Mouse (Mus musculus): ENCODE results near the gene Wdr26. TPM values are rescaled to one million over a fixed set of nuclear protein-coding genes. Genes with fewer than 3 reads are reported as not detected.

Gene Wdr26
- 25.9 and 26.7 TPM in 2 replicates for polyA plus RNA-seq (2015; fragmentation: Nextera tagmentation; extraction: Ambion mirVana)

DNA sequence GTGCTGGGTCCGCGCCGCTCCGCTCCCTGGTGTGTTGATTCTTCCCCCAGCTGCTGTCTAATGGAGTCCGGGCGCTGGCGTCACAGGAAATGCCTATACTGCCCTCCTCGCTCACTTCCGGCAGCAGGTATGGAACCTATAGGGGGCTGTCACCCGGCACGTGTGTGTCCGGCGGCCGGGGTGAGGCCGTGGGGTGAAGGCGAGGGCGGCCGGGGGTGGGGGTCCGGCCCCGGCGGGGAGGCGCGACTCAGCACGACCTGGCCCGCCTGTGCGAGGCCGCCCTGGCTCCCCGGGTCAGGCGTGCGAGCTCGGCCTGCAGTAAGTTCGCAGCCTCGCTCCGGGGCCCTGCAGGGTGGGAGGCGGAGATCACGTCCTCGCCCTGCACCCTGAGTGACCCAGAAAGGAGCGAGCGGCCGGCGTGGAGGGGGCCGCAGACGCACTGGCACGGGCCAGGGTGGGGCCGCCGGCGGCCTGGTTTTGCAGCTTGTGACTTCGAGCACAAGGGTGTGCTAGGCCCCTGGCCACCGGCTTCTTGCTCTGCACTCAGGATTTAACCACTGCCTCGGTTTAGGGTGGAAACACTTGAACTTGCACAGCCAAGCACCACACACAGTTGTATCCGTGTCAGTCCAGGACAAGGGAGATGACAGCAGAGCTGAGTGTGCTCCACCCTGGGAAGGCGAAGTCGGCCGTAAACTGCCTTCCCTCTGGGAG, at the start of gene Wdr26:
Gene Wdr26 (minus strand): TSS at position 82 of the 714 bp plus-strand sequence.
- peak within 1 kb of the TSS; percentile 97 for H3K27ac ChIP-seq (replicated peaks)

DNA sequence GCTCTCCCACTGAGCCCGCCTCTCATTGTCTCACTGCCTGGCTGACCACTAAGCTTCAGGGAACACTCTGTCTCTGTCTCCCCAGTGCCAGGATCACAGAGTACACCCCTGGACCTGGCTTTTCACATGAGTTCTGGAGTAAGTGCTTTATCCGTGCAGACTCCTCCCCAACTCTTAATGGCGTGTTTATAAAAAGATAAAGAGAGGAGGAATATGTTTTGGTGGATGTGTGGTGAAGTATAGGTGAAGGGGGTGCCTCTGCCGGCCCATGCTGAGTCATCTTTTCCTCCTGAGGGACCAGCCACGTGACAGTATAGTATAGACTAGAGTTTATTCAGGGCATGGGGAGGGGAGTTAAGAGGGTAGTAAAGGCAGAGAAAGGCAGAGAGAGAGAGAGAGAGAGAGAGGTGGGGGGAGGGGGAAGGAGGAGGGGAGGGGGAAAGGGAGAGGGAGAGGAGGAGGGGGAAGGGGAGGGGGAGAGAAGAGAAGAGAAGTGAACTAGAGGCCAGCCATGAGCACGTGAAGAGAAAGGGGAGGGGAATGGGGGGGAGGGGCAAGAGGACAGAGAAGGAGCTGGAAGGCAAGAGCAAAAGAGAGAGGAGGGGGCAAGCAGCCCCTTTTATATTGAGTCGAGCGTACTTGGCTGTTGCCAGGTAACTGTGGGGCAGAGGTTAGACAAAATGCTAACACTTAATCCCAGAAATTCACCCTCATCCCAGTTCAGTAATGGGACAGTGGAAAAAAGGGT, 49.3 kb upstream of the Wdr26 start:
- Histone ChIP-seq H3K9me3 (no peaks in the 10 kb centered on the region), H3K27me3 (replicated peaks) (no peaks in the 10 kb centered on the region), H3K9ac (peak overlapping the region; percentile 7; the same call in 1 of the 2 replicates), H3K4me2 (peak overlapping the region; percentile 24), H3K4me1 (peaks cover 60% of the 10 kb centered on the region), H3K36me3 (no peaks in the 10 kb centered on the region), H3K4me3 (no peak overlapping the region), H3K27ac (replicated peaks) (peak overlapping the region; percentile 76)
- peak; percentile 37; the same call in 1 of the 2 replicates for ATAC-seq (ENCODE audit: extremely low read depth, insufficient number of reproducible peaks, low FRiP score, low TSS enrichment)
- WGBS: 36% methylated on average over 8 of the region's 8 CpGs

More for the DNA sequence above, at the start of gene Wdr26:
- H3K4me1 ChIP-seq: peaks cover 42% of the 10 kb centered on the region
- H3K4me3 ChIP-seq: peak within 1 kb of the TSS; percentile 98
- peak within 1 kb of the TSS; percentile 100 for H3K9ac ChIP-seq
- H3K4me2 ChIP-seq: peak within 1 kb of the TSS; percentile 91
- WGBS: 1% methylated on average over 54 of the region's 54 CpGs
- peak; percentile 82 for ATAC-seq (ENCODE audit: extremely low read depth, insufficient number of reproducible peaks, low FRiP score, low TSS enrichment)
- peaks cover 17% of the 10 kb centered on the region for H3K36me3 ChIP-seq
- no peaks in the 10 kb centered on the region for H3K9me3 ChIP-seq
- no peaks in the 10 kb centered on the region for H3K27me3 ChIP-seq (replicated peaks)

DNA sequence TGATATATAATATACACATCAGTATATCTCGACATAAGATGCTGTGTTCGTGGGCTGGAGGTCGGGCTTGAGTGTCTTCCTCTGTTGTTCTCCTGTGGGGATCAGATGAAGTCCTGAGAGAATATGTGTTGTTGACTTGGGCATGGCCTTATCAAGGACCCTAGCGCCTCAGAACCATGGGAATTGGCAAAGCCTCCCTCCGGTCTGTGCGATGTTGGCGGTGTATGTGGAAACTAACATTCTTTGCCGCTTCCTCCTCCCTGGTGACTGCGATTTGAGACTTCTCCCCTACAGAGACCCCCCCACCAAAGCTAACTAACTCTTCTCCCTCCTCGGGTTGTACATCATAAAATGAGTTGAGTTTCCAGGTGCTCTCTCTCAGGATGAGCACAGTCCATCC, 48.6 kb upstream of the Wdr26 start:
- Histone ChIP-seq H3K27ac (replicated peaks) (peak overlapping the region; percentile 76), H3K9me3 (no peaks in the 10 kb centered on the region), H3K36me3 (no peaks in the 10 kb centered on the region), H3K9ac (no peak overlapping the region), H3K4me1 (peaks cover 67% of the 10 kb centered on the region), H3K27me3 (replicated peaks) (no peaks in the 10 kb centered on the region), H3K4me2 (no peak overlapping the region), H3K4me3 (no peak overlapping the region)
- no peak for ATAC-seq (ENCODE audit: extremely low read depth, insufficient number of reproducible peaks, low FRiP score, low TSS enrichment)
- WGBS: 82% methylated on average over 10 of the region's 10 CpGs

DNA sequence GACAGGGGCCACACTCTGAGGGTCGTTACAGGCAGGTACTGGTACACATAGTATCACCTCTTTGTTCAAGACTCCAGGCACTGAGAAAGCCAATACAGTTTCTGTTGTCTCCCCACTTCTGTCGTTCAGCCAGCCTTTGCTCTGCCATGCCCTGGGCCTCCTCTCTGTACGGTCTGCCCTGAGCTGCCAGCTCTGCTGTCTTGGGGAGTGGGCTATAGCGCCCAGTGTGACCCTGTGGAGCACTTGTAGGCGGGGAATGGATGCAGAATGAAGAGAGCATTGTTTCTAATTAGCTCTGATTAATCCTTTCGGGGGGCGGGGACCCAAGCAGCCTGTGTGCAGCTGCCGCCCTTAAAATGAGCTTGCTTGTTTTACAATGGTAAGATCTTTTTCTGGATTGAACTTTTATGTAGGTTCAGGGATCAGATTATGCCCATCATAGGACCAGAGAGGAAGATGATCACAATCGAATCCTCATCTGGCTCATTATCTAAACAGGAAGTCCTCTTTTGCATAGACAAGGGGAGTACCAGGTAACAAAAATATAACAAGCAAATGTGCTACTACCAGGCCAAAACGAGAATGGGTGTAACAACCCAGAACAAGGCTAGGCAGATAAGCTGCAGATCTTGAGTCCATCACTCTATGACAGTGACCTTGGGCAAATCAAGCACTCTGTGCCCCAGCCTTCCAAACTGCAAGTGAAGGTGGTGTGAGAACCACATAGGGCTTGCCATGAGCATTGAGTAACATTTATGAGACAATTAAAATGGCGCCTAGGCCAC, 48.0 kb upstream of the Wdr26 start:
- Histone ChIP-seq H3K9me3 (no peaks in the 10 kb centered on the region), H3K27ac (replicated peaks) (peak overlapping the region; percentile 76; the same call in 1 of the 2 replicates), H3K36me3 (no peaks in the 10 kb centered on the region), H3K4me1 (peaks cover 69% of the 10 kb centered on the region), H3K4me3 (no peak overlapping the region), H3K27me3 (replicated peaks) (no peaks in the 10 kb centered on the region), H3K4me2 (no peak overlapping the region), H3K9ac (no peak overlapping the region)
- WGBS: 70% methylated on average over 11 of the region's 11 CpGs
- ATAC-seq (ENCODE audit: extremely low read depth, insufficient number of reproducible peaks, low FRiP score, low TSS enrichment): no peak

DNA sequence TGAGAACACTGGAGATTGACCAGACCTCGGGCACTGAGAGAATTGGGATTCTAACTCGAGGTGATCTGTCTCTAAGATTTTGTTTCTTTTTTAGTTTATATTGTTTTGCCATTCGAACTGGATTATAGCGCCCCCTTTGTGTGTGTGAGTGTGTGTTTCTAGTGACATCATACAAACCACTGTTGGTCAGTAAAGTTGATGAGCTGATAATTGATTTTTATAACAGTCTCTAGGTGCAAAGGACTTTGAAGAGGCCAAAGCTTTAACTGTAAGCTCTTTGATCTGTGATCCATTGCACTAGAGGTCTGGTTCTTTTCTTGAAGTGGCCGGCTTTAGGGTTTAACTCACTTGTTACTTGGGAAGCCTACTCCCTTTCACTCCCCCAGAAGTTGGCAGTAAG, 47.3 kb upstream of the Wdr26 start:
- Histone ChIP-seq H3K27me3 (replicated peaks) (no peaks in the 10 kb centered on the region), H3K4me3 (no peak overlapping the region), H3K9me3 (no peaks in the 10 kb centered on the region), H3K36me3 (no peaks in the 10 kb centered on the region), H3K4me1 (peaks cover 72% of the 10 kb centered on the region), H3K27ac (replicated peaks) (no peak overlapping the region), H3K9ac (no peak overlapping the region), H3K4me2 (no peak overlapping the region)
- 56% methylated on average over 5 of the region's 5 CpGs for WGBS
- ATAC-seq (ENCODE audit: extremely low read depth, insufficient number of reproducible peaks, low FRiP score, low TSS enrichment): no peak

DNA sequence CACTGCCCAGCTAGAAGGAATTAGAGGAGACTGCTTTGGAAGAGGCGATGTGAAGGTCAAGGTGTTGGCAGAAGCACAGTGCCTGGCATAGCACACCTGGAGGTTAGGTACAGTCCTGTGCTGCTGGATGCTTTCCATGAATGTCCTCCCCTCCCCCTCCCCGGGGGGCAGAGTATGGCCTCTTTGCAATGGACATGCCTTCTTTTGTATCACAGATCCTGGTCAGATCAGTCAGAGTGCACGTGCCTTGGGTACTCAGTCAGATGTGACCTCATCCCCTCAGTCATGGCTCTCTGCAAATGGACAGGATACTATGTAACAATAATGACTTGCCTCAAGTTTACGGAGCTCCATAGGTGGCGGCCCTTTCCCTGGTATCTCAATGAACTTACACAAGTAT, 46.8 kb upstream of the Wdr26 start:
- 72% methylated on average over 5 of the region's 5 CpGs for WGBS
- no peaks in the 10 kb centered on the region for H3K9me3 ChIP-seq
- ATAC-seq (ENCODE audit: extremely low read depth, insufficient number of reproducible peaks, low FRiP score, low TSS enrichment): no peak
- H3K4me3 ChIP-seq: no peak overlapping the region
- H3K27ac ChIP-seq (replicated peaks): no peak overlapping the region
- H3K4me1 ChIP-seq: peaks cover 72% of the 10 kb centered on the region
- H3K36me3 ChIP-seq: no peaks in the 10 kb centered on the region
- H3K9ac ChIP-seq: no peak overlapping the region
- no peaks in the 10 kb centered on the region for H3K27me3 ChIP-seq (replicated peaks)
- H3K4me2 ChIP-seq: no peak overlapping the region

DNA sequence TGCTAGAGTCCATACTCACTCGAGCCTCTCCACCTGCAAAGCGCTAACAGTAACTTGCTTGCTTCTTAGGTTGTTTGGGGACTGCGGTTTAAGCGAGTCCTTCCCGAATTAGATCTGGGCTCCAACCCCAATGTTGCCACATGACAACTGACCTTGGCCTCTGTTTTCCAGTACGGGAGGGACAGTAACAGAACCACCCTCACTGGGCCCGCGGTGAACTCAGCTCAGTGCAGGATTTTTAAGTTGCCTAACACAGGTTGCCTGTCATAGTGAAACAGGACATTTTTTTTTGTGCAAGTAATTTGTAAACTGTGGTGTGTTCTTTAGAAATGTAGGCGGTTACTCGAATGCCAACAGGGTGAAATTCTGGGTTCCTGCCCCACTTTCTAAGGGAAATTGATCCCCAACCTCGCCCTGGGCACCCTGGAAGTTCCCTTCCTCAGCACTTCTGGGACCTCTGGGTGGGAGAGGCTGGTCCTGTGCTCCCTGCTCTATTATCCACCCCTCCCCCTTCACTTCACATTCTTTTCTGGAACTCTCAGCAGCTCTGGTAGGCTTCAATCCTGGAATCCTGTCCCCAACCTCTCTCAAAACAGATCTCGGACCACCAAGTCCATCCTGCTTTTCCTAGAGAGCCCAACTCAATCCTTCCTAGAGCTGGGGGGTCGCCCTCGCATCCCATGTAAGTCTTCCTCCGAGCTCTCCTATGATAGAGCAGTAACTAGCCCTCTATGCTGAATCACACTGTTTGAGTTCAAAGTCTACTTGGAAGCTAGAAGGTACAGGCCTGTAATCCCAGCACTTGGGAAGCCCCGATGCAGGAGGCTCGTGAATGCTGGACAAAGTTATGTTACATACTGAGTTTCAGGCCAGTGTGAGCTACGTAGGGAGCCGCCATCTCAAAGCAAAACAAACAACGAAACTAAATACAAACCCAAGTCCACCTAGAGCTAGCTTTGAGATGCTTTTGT, 46.1 kb upstream of the Wdr26 start:
- Histone ChIP-seq H3K9ac (peak overlapping the region; percentile 83; the same call in 1 of the 2 replicates), H3K4me2 (peak overlapping the region; percentile 92), H3K27ac (replicated peaks) (peak overlapping the region; percentile 89), H3K9me3 (no peaks in the 10 kb centered on the region), H3K4me1 (peaks cover 72% of the 10 kb centered on the region), H3K27me3 (replicated peaks) (no peaks in the 10 kb centered on the region), H3K4me3 (no peak overlapping the region), H3K36me3 (no peaks in the 10 kb centered on the region)
- ATAC-seq (ENCODE audit: extremely low read depth, insufficient number of reproducible peaks, low FRiP score, low TSS enrichment): no peak
- 60% methylated on average over 20 of the region's 20 CpGs for WGBS

DNA sequence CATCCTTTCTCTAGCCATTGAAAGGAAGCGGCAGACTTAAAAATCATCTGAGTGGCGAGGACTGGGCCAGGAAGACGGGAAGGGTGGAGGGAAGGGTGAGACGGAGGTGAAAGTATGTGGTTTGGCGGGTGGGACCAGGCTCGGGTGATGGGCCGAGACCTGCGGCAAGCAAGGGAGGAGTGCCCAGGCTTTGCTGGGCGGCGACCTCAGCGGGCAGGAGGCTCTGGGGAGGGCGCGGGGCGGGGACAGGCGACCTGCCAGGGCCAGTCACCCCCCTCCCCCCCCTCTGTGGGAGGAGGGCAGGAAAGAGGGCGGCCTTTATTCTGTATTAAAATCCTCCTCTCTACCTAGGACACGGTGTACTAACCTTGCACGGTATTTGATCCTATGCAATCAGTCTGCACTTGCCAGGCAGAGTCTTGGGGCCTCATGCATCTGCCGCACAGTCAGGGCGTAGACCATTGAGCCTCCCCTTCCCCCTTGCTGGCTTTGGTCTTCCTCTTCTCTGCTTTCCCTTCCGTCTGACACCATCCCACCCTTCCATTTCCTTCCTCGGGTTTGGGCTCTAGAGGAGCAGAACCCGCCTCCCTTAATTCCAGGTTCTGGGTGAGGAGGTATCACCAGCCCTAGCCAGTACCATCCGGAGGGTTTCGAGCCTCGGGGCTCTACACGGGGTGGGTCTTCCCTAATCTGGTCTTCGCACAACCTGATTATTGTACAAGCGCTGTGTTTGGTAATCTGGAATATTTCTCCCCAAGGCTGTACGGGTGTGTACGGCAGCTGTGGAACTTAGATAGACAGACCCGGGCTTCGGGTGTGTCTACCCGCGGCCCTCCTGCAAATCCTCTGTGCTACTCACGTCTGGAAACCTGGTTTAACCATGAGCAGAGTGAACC, 45.1 kb upstream of the Wdr26 start:
- 13% methylated on average over 32 of the region's 36 CpGs for WGBS
- Histone ChIP-seq H3K4me2 (peak overlapping the region; percentile 92), H3K27ac (replicated peaks) (peak overlapping the region; percentile 89), H3K4me1 (peaks cover 77% of the 10 kb centered on the region), H3K9ac (peak overlapping the region; percentile 83), H3K9me3 (no peaks in the 10 kb centered on the region), H3K4me3 (peak overlapping the region; percentile 58), H3K36me3 (no peaks in the 10 kb centered on the region), H3K27me3 (replicated peaks) (no peaks in the 10 kb centered on the region)
- peak; percentile 76 for ATAC-seq (ENCODE audit: extremely low read depth, insufficient number of reproducible peaks, low FRiP score, low TSS enrichment)

DNA sequence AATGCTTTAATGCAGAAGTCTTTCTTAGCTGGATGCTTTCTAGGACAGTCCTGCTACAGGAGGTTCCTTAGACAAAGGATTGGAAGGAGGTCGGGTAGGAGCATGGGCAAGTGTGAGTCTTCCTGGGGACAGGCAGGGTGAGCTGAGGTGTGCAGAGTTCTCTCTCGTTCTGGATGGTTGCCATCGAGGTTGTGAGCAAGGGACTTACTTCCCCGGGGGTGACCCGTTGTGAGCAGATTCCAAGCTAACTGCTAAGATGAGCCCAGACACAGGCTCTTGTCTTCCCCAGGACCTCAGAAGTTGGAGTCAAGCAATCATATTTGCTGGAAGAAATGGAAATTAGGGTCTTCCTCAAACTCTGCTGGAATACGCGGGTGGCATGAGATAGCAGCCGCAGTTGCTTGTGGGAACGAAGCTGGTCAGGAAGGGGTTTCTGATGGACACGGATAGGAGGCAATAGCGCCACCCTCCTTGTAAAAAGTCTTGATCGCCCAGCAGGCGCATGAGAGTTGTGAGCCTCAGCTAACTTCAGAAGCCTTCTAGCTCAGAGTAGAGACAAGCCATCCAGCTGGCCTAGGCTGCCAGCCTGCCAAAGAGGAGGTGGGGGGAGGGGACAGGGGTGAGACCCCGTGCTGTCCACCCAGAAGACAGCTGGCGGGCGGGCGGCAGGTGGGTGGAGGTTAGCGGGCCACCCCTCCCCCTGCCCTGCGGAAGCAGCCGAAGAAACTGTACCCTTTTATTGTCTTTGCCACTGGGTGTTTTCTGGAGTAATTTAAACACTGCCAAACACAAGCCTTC, 44.3 kb upstream of the Wdr26 start:
- H3K4me1 ChIP-seq: peaks cover 71% of the 10 kb centered on the region
- no peaks in the 10 kb centered on the region for H3K9me3 ChIP-seq
- H3K27me3 ChIP-seq (replicated peaks): no peaks in the 10 kb centered on the region
- WGBS: 3% methylated on average over 20 of the region's 20 CpGs
- peak overlapping the region; percentile 92 for H3K4me2 ChIP-seq
- 0 out of 2 replicates have a peak, but pooled peaks have one; percentile 10 for ATAC-seq (ENCODE audit: extremely low read depth, insufficient number of reproducible peaks, low FRiP score, low TSS enrichment)
- H3K4me3 ChIP-seq: peak overlapping the region; percentile 58
- no peaks in the 10 kb centered on the region for H3K36me3 ChIP-seq
- H3K27ac ChIP-seq (replicated peaks): peak overlapping the region; percentile 89
- H3K9ac ChIP-seq: peak overlapping the region; percentile 83
